Mouse (Mus musculus) gastrocnemius, postnatal 10 days (tissue): Measurements from ENCODE around the gene Arhgap21. TPM values are rescaled to one million over a fixed set of nuclear protein-coding genes. Genes with fewer than 3 reads are reported as not detected.
"Not testable (repeated sequence)": the region's sequence is repeated elsewhere in the genome, so short reads cannot be mapped to it uniquely, and the experiment has no call there.

Experiments
- DNase-seq: peaks from one replicate; pipeline ENCODE4 v3.0.0; 2021; ENCODE audit warnings: mixed read lengths
- total RNA-seq, 2 experiments: library from RNA; stranded (reverse); gene quantifications; 2 replicates each; pipeline ENCODE4 v1.2.3; 2021

Gene Arhgap21
- total RNA-seq, 2 experiments from 2014 or later = 35.9 to 56.3 TPM

- peak; percentile 16 for DNase-seq
These were observed 29.3 kb downstream of the Arhgap21 start for GRCm38 (mm10) chr2:20939367-20939766.

- DNase-seq = no peak
These were observed 32.0 kb downstream of the Arhgap21 start for GRCm38 (mm10) chr2:20936609-20937221.

- DNase-seq = no peak
These were observed 34.3 kb downstream of the Arhgap21 start for GRCm38 (mm10) chr2:20934406-20934805.

- DNase-seq = no peak
These were observed 35.9 kb downstream of the Arhgap21 start for GRCm38 (mm10) chr2:20932748-20933313.

- not testable (repeated sequence) for DNase-seq
These were observed 36.9 kb downstream of the Arhgap21 start for GRCm38 (mm10) chr2:20931761-20932160.

GRCm38 (mm10) chr2:20928454-20928853, 40.2 kb downstream of the Arhgap21 start:
- no peak for DNase-seq

GRCm38 (mm10) chr2:20924938-20925337, 43.7 kb downstream of the Arhgap21 start:
- no peak for DNase-seq

GRCm38 (mm10) chr2:20922366-20922765, 46.3 kb downstream of the Arhgap21 start:
- DNase-seq = no peak

- DNase-seq = no peak
These were observed 47.1 kb downstream of the Arhgap21 start for GRCm38 (mm10) chr2:20921558-20921957.

- DNase-seq = no peak
These were observed 47.7 kb downstream of the Arhgap21 start for GRCm38 (mm10) chr2:20921021-20921420.

- DNase-seq = no peak
These were observed 54.0 kb downstream of the Arhgap21 start for GRCm38 (mm10) chr2:20914531-20915320.

- no peak for DNase-seq
These were observed 55.7 kb downstream of the Arhgap21 start for GRCm38 (mm10) chr2:20913019-20913415.

GRCm38 (mm10) chr2:20912348-20913018, 56.2 kb downstream of the Arhgap21 start:
- no peak for DNase-seq

- DNase-seq = no peak
These were observed 58.2 kb downstream of the Arhgap21 start for GRCm38 (mm10) chr2:20910446-20910845.

GRCm38 (mm10) chr2:20909404-20909803, 59.3 kb downstream of the Arhgap21 start:
- no peak for DNase-seq

- DNase-seq = no peak
These were observed 61.4 kb downstream of the Arhgap21 start for GRCm38 (mm10) chr2:20907291-20907690.

GRCm38 (mm10) chr2:20905411-20905810, 63.3 kb downstream of the Arhgap21 start:
- no peak for DNase-seq

- no peak for DNase-seq
These were observed 65.6 kb downstream of the Arhgap21 start for GRCm38 (mm10) chr2:20902981-20903645.

GRCm38 (mm10) chr2:20901916-20902315, 66.8 kb downstream of the Arhgap21 start:
- DNase-seq = no peak

- DNase-seq = no peak
These were observed 69.4 kb downstream of the Arhgap21 start for GRCm38 (mm10) chr2:20899301-20899700.

- peak; percentile 57 for DNase-seq
These were observed 70.0 kb downstream of the Arhgap21 start for GRCm38 (mm10) chr2:20898684-20899083.

- no peak for DNase-seq
These were observed 72.2 kb downstream of the Arhgap21 start for GRCm38 (mm10) chr2:20896446-20896845.
